Mouse (Mus musculus) MEL (cell line): Measurements from ENCODE around the gene Pidd1.

ENCODE experiments used
- CTCF ChIP-seq, 3 experiments: IDR thresholded peaks in 2 of 3; conservative IDR thresholded peaks in 1 of 3; 2 replicates each; pipeline ENCODE4 v1.5.1; 2011 to 2012; ENCODE audit warnings: low read length in 3 of 3, low read depth in 2 of 3, mild to moderate bottlenecking in 2 of 3, improper control_type of control experiment in 1 of 3, inconsistent platforms in 1 of 3, mixed read lengths in 1 of 3, moderate library complexity in 1 of 3; ENCODE audit not compliant: control insufficient read depth in 1 of 3, insufficient read depth in 1 of 3, poor library complexity in 1 of 3, severe bottlenecking in 1 of 3
- RCOR1 ChIP-seq: IDR thresholded peaks from 2 replicates; pipeline ENCODE4 v1.6.1; 2012; ENCODE audit warnings: low read depth, mild to moderate bottlenecking, inconsistent platforms, low read length, improper control_type of control experiment
- TBP ChIP-seq: IDR thresholded peaks from 2 replicates; pipeline ENCODE4 v1.8.0; 2011; ENCODE audit warnings: low read depth, low read length, improper control_type of control experiment

DNA sequence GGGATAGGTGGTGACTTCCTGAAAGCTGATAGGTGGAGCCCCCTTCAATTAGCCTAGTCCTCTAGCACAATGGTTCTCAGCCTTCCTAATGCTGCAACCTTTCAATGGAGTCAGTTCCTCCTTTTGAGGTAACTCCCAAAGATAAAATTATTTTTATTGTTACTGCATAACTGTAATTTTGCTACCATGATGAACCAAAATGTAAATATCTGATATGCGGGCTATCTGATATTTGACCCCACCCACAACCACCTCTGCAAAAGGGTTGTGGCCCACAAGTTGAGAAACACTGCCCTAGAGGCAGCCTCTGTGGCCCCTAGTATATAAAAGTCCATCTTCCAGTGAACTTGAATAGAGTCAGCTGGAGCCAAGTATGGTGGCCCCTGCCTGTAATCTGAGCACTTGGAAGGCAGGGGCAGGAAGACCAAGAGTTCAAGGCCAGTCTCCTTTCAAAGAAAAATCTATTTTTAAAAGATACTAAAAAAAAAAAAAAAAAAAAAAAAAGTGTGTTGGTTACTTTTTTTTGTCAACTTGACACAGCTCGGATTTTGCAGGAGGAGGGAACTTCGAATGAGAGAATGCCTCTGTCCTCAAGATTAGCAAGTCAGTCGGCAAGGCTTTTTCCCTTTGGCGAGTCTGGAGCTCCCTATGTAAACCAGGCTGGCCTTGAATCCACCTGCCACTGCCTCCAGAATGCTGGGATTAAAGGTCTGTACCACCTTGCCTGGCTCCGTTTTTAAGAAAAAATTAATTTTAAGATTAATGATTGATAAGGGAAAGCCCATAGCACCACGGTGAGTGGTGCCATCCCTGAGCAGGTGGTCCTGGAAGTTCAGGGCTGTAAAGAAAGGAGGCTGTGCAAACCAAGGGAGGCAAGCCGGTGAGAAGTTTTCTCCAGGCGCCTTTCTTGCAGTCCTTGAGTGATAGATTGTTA lies 53.2 kb downstream of the Pidd1 start:
- TF ChIP-seq TBP, result peak; percentile 35
- TF ChIP-seq RCOR1, result 0 out of 2 replicates have a peak, but pooled peaks have one; percentile 40
- TF ChIP-seq CTCF (IDR thresholded peaks at IDR 0.05 in 2 of 3, conservative IDR thresholded peaks at IDR 0.05 in 1 of 3; ENCODE audit: control insufficient read depth in 1 of 3, insufficient read depth in 1 of 3, low read depth in 2 of 3, low read length in 3 of 3, poor library complexity in 1 of 3, severe bottlenecking in 1 of 3), result no peak
